Mouse (Mus musculus) heart, adult 2 months (tissue): ENCODE results near the gene Olfml2b. TPM values are rescaled to one million over a fixed set of nuclear protein-coding genes. Genes with fewer than 3 reads are reported as not detected.

Experiments used
- DNase-seq, 2 experiments: peaks; one replicate each; pipeline ENCODE4 v3.0.0; 2021
- H3K27ac ChIP-seq: fragments of 200-600 bp; 2 replicates; pipeline ENCODE4 v1.8.1; 2022
- H3K27me3 ChIP-seq: fragments of 200-500 bp; 2 replicates; pipeline ENCODE4 v1.6.1; 2012; ENCODE audit warnings: mild to moderate bottlenecking, low read length, inconsistent platforms, mixed read lengths; ENCODE audit not compliant: control insufficient read depth, insufficient read depth
- H3K36me3 ChIP-seq: fragments of 200-500 bp; 2 replicates; pipeline ENCODE4 v1.6.1; 2012; ENCODE audit warnings: low read length, inconsistent platforms; ENCODE audit not compliant: control insufficient read depth, insufficient read depth
- H3K4me1 ChIP-seq: fragments of 200-500 bp; 2 replicates; pipeline ENCODE4 v1.6.1; 2011; ENCODE audit warnings: low read length; ENCODE audit not compliant: control insufficient read depth, insufficient read depth
- H3K4me3 ChIP-seq: fragments of 200-600 bp; 2 replicates; pipeline ENCODE4 v1.8.1; 2022
- H3K79me2 ChIP-seq: fragments of 200-500 bp; replicated peaks from 2 replicates; pipeline ENCODE4 v1.6.1; 2012; ENCODE audit warnings: mild to moderate bottlenecking, inconsistent platforms, low read length, moderate library complexity, mixed read lengths; ENCODE audit not compliant: control insufficient read depth, insufficient read depth
- H3K9ac ChIP-seq: fragments of 200-500 bp; 2 replicates; pipeline ENCODE4 v1.6.1; 2012; ENCODE audit warnings: low read depth, mild to moderate bottlenecking, control low read depth, inconsistent platforms, low read length, mixed read lengths
- CTCF ChIP-seq: fragments of 200-600 bp; IDR thresholded peaks from 2 replicates; pipeline ENCODE4 v1.8.1; 2022; ENCODE audit warnings: antibody characterized with exemption, mild to moderate bottlenecking, moderate library complexity
- EP300 ChIP-seq: fragments of 200-500 bp; IDR thresholded peaks from 2 replicates; pipeline ENCODE4 v1.6.1; 2011; ENCODE audit warnings: low read depth, low read length, control low read depth; ENCODE audit not compliant: insufficient read depth
- POLR2A ChIP-seq: fragments of 200-500 bp; IDR thresholded peaks from 2 replicates; pipeline ENCODE4 v1.6.1; 2011; ENCODE audit warnings: mild to moderate bottlenecking, low read depth, low read length, control low read depth; ENCODE audit not compliant: insufficient read depth
- WGBS: fragments of 180-500 bp; shearing (Covaris S2); methylation state at CpG from one replicate; pipeline ENCODE4 v1.1.7; 2018; 5-methylcytosine and 5-hydroxymethylcytosine counted together
- intact Hi-C: fragments of 180-260 bp; cut with DNase I; formaldehyde crosslinking; loops from one replicate; pipeline ENCODE4 v1.15.1; 2025
- polyA plus RNA-seq: library from polyadenylated mRNA; depleted of rRNA; stranded (reverse); fragments of >200 nt; gene quantifications from 2 replicates; pipeline ENCODE4 v1.2.3, GENCODE M21; 2012
- total RNA-seq, 2 experiments: library from RNA; stranded (reverse); gene quantifications; 2 replicates each; pipeline ENCODE4 v1.2.3; 2021

The Olfml2b gene
- total and polyA plus RNA-seq, 3 experiments = 11.1 to 18.0 (median 15.4) TPM

GRCm38 (mm10) chr1:170657643-170658314 is 13.4 kb downstream of the Olfml2b start:
- intact Hi-C loops = no loop called here
- 60% methylated on average over 13 of the region's 13 CpGs for WGBS
- Histone ChIP-seq H3K4me1 (no peaks in the 10 kb centered on the region), H3K27me3 (no peaks in the 10 kb centered on the region), H3K36me3 (no peaks in the 10 kb centered on the region), H3K9ac (no peak overlapping the region), H3K79me2 (no peaks in the 10 kb centered on the region), H3K4me3 (no peak overlapping the region), H3K27ac (no peak overlapping the region)
- TF ChIP-seq POLR2A (no peak), CTCF (no peak), EP300 (no peak)
- no peak for DNase-seq

GRCm38 (mm10) chr1:170659260-170659659 is 14.9 kb downstream of the Olfml2b start:
- H3K27me3 ChIP-seq = no peaks in the 10 kb centered on the region
- no peak overlapping the region for H3K9ac ChIP-seq
- no peaks in the 10 kb centered on the region for H3K36me3 ChIP-seq
- no peak overlapping the region for H3K4me3 ChIP-seq
- no peak for DNase-seq
- no peaks in the 10 kb centered on the region for H3K79me2 ChIP-seq
- TF ChIP-seq EP300 (no peak), POLR2A (no peak), CTCF (no peak)
- no peak overlapping the region for H3K27ac ChIP-seq
- 67% methylated on average over 13 of the region's 13 CpGs for WGBS
- intact Hi-C loops = no loop called here
- no peaks in the 10 kb centered on the region for H3K4me1 ChIP-seq

- no peak for DNase-seq
- intact Hi-C loops = no loop called here
- H3K36me3 ChIP-seq = no peaks in the 10 kb centered on the region
- H3K27me3 ChIP-seq = no peaks in the 10 kb centered on the region
- no peak overlapping the region for H3K27ac ChIP-seq
- no peaks in the 10 kb centered on the region for H3K79me2 ChIP-seq
- 76% methylated on average over 11 of the region's 11 CpGs for WGBS
- TF ChIP-seq EP300 (no peak), CTCF (no peak)
- no peak overlapping the region for H3K4me3 ChIP-seq
- H3K9ac ChIP-seq = no peak overlapping the region
- H3K4me1 ChIP-seq = no peaks in the 10 kb centered on the region
Measured at GRCm38 (mm10) chr1:170664620-170665185, 20.4 kb downstream of the Olfml2b start.

GRCm38 (mm10) chr1:170665200-170665599 is 20.9 kb downstream of the Olfml2b start:
- intact Hi-C loops = no loop called here
- 84% methylated on average over 7 of the region's 7 CpGs for WGBS
- Histone ChIP-seq H3K27ac (no peak overlapping the region), H3K27me3 (no peaks in the 10 kb centered on the region), H3K4me3 (no peak overlapping the region), H3K4me1 (no peaks in the 10 kb centered on the region), H3K36me3 (no peaks in the 10 kb centered on the region), H3K9ac (no peak overlapping the region), H3K79me2 (no peaks in the 10 kb centered on the region)
- no peak for TF ChIP-seq CTCF
- no peak for TF ChIP-seq POLR2A
- no peak for TF ChIP-seq EP300
- DNase-seq = no peak

- Histone ChIP-seq H3K27ac (peak overlapping the region; percentile 31), H3K4me1 (0 out of 2 replicates have a peak, but pooled peaks cover 1% of the 10 kb centered on the region), H3K36me3 (no peaks in the 10 kb centered on the region), H3K4me3 (no peak overlapping the region), H3K79me2 (no peaks in the 10 kb centered on the region), H3K27me3 (no peaks in the 10 kb centered on the region), H3K9ac (no peak overlapping the region)
- TF ChIP-seq CTCF (no peak), EP300 (no peak), POLR2A (no peak)
- intact Hi-C loops = no loop called here
- 72% methylated on average over 9 of the region's 9 CpGs for WGBS
- peak; percentile 37 to 44 for DNase-seq
Measured at GRCm38 (mm10) chr1:170674184-170674775, 29.9 kb downstream of the Olfml2b start.

- Histone ChIP-seq H3K4me1 (0 out of 2 replicates have a peak, but pooled peaks cover 1% of the 10 kb centered on the region), H3K27ac (no peak overlapping the region), H3K79me2 (no peaks in the 10 kb centered on the region), H3K9ac (no peak overlapping the region), H3K27me3 (no peaks in the 10 kb centered on the region), H3K4me3 (no peak overlapping the region), H3K36me3 (no peaks in the 10 kb centered on the region)
- 61% methylated on average over 4 of the region's 4 CpGs for WGBS
- intact Hi-C loops = no loop called here
- DNase-seq = peak in 1 of 2 experiments; percentile 47
- TF ChIP-seq EP300 = no peak
- no peak for TF ChIP-seq CTCF
Measured at GRCm38 (mm10) chr1:170677681-170678080, 33.3 kb downstream of the Olfml2b start.
